Mouse (Mus musculus) gastrocnemius, postnatal 25 days (tissue): Measurements from ENCODE around the gene Ccm2. TPM values are rescaled to one million over a fixed set of nuclear protein-coding genes. Genes with fewer than 3 reads are reported as not detected.

Source experiments
- DNase-seq: peaks from one replicate; pipeline ENCODE4 v3.0.0; 2022
- total RNA-seq, 2 experiments: library from RNA; stranded (reverse); gene quantifications; 1 replicate in 1 of 2; 2 replicates in 1 of 2; pipeline ENCODE4 v1.2.3; 2021

The Ccm2 gene
- total RNA-seq, 2 experiments from 2014 or later = 20.1 to 20.8 TPM

- DNase-seq = no peak
These were observed 16.7 kb upstream of the Ccm2 start for GRCm38 (mm10) chr11:6529961-6530360.

GRCm38 (mm10) chr11:6530746-6531145 lies 15.9 kb upstream of the Ccm2 start:
- DNase-seq = no peak

GRCm38 (mm10) chr11:6544683-6545082 lies 2.0 kb upstream of the Ccm2 start:
- DNase-seq = no peak

GRCm38 (mm10) chr11:6545186-6545856 lies 1.4 kb upstream of the Ccm2 start:
- no peak for DNase-seq

- no peak for DNase-seq
These were observed 862 bp upstream of the Ccm2 start for GRCm38 (mm10) chr11:6545857-6546192.

- DNase-seq = peak; percentile 78
These were observed 472 bp downstream of the Ccm2 start for GRCm38 (mm10) chr11:6547037-6547680.

- DNase-seq = no peak
These were observed 1.1 kb downstream of the Ccm2 start for GRCm38 (mm10) chr11:6547696-6548325.

GRCm38 (mm10) chr11:6549770-6550169 lies 3.1 kb downstream of the Ccm2 start:
- DNase-seq = no peak

GRCm38 (mm10) chr11:6550201-6550600 lies 3.5 kb downstream of the Ccm2 start:
- DNase-seq = no peak

- DNase-seq = no peak
These were observed 11.5 kb downstream of the Ccm2 start for GRCm38 (mm10) chr11:6558234-6558633.

GRCm38 (mm10) chr11:6559996-6560395 lies 13.3 kb downstream of the Ccm2 start:
- no peak for DNase-seq

- DNase-seq = peak; percentile 23
These were observed 14.1 kb downstream of the Ccm2 start for GRCm38 (mm10) chr11:6560655-6561360.

GRCm38 (mm10) chr11:6561474-6561873 lies 14.8 kb downstream of the Ccm2 start:
- DNase-seq = no peak

- DNase-seq = no peak
These were observed 15.7 kb downstream of the Ccm2 start for GRCm38 (mm10) chr11:6562359-6562758.

- no peak for DNase-seq
These were observed 16.5 kb downstream of the Ccm2 start for GRCm38 (mm10) chr11:6563201-6563600.

- DNase-seq = no peak
These were observed 19.8 kb downstream of the Ccm2 start for GRCm38 (mm10) chr11:6566496-6566895.

GRCm38 (mm10) chr11:6567951-6568350 lies 21.3 kb downstream of the Ccm2 start:
- DNase-seq = no peak

GRCm38 (mm10) chr11:6568584-6569409 lies 22.1 kb downstream of the Ccm2 start:
- DNase-seq = peak; percentile 41

GRCm38 (mm10) chr11:6569410-6569777 lies 22.7 kb downstream of the Ccm2 start:
- DNase-seq = no peak

- DNase-seq = no peak
These were observed 29.5 kb downstream of the Ccm2 start for GRCm38 (mm10) chr11:6576151-6576550.

- DNase-seq = no peak
These were observed 32.7 kb downstream of the Ccm2 start for GRCm38 (mm10) chr11:6579361-6579760.
